10 mouse cellular contexts compared by ENCODE assay signal in genomic region chr10:4593828-4594227, GRCm38 (mm10). TPM values are rescaled to one million over a fixed set of nuclear protein-coding genes. Genes with fewer than 3 reads are reported as not detected.
DNase-seq lines count a peak whose midpoint lies in the region; ATAC-seq and TF ChIP-seq lines count a peak whose summit lies in the region.
"Had no signal": no experiment of that assay in that cellular context is flagged by ENCODE, and none has a peak within 500 bp of the region (broad histone marks: within the 10 kb centered on the region; RNA-seq: fewer than 3 reads in every experiment).

No protein-coding gene starts in this region.

- H3K4me1 ChIP-seq in MEL (ENCODE audit: control insufficient read depth in 1 of 2, insufficient read depth in 2 of 2, low read length in 2 of 2): peaks cover 0 to 3% of the 10 kb centered on the region in 2 experiments; a peak in 1 of 4 replicates
- H3K4me1 ChIP-seq: embryonic facial prominence, embryonic 13.5 days had no signal

- H3K27me3 ChIP-seq in MEL (ENCODE audit: control insufficient read depth in 1 of 2, insufficient read depth in 2 of 2, low read length in 2 of 2): no peaks in the 10 kb centered on the region

- peak; percentile 53 for TF ChIP-seq CTCF in left cerebral cortex, adult 2 months (IDR thresholded peaks at IDR 0.05)
- TF ChIP-seq CTCF in MEL (IDR thresholded peaks at IDR 0.05 in 2 of 3, conservative IDR thresholded peaks at IDR 0.05 in 1 of 3; ENCODE audit: control insufficient read depth in 1 of 3, insufficient read depth in 1 of 3, low read depth in 2 of 3, low read length in 3 of 3, poor library complexity in 1 of 3, severe bottlenecking in 1 of 3): peak in 2 of 3 experiments; percentile 41 to 44; a peak in 4 of 6 replicates

- TF ChIP-seq RAD21 in MEL (IDR thresholded peaks at IDR 0.05; ENCODE audit: low read depth, low read length): peak; percentile 22

- intact Hi-C loops in left cerebral cortex, adult 2 months (cut with DNase I): no loop called here
- intact Hi-C loops in left cerebral cortex, postnatal 36 days (cut with DNase I): no loop called here

- no peak overlapping the region for H3K27ac ChIP-seq in left cerebral cortex, adult 2 months
- H3K27ac ChIP-seq in MEL (ENCODE audit: control insufficient read depth, low read depth, low read length): no peak overlapping the region
- H3K27ac ChIP-seq: embryonic facial prominence, embryonic 13.5 days; hindbrain, embryonic 14.5 days had no signal

- H3K9ac ChIP-seq in MEL (ENCODE audit: control insufficient read depth, low read depth, low read length, poor library complexity, severe bottlenecking): no peak overlapping the region
- H3K9ac ChIP-seq: embryonic facial prominence, embryonic 13.5 days; hindbrain, embryonic 14.5 days had no signal

- 0 out of 2 replicates have a peak, but pooled peaks have one; percentile 63 for ATAC-seq in monocyte, adult 5-6 weeks (replicated peaks; ENCODE audit: insufficient number of reproducible peaks, low FRiP score, low TSS enrichment, poor library complexity, severe bottlenecking)

- no peaks in the 10 kb centered on the region for H3K79me2 ChIP-seq in MEL (ENCODE audit: control insufficient read depth, insufficient read depth, low read length, poor library complexity)

- DNase-seq in left cerebral cortex, adult 2 months (ENCODE audit: extremely low spot score in 1 of 2, low spot score in 2 of 2): no peak
- no peak for DNase-seq in left cerebral cortex, postnatal 36 days (ENCODE audit: low spot score in 2 of 2)
- DNase-seq in CD4-positive, CD25-positive, alpha-beta regulatory T cell, adult 2 months (ENCODE audit: low read depth, low spot score): peak; percentile 57
- DNase-seq in MEL (ENCODE audit: low read depth, low spot score): peak; percentile 34
- no peak for DNase-seq in gastrocnemius, postnatal 10 days
- DNase-seq in ovary, postnatal 10 days (ENCODE audit: low spot score): no peak
- DNase-seq: lung, postnatal 4 days had no signal

- TF ChIP-seq EP300 in MEL (IDR thresholded peaks at IDR 0.05; ENCODE audit: low read depth in 1 of 2, low read length in 2 of 2): no peak

- H3K36me3 ChIP-seq in MEL (ENCODE audit: control insufficient read depth in 1 of 2, insufficient read depth in 2 of 2, low read length in 2 of 2): peaks cover 0 to 2% of the 10 kb centered on the region in 2 experiments; a peak in 1 of 4 replicates
- H3K36me3 ChIP-seq: embryonic facial prominence, embryonic 13.5 days had no signal

- H3K9me3 ChIP-seq in MEL (replicated peaks; ENCODE audit: insufficient read depth, low read length): no peaks in the 10 kb centered on the region

- TF ChIP-seq POLR2A in MEL (IDR thresholded peaks at IDR 0.05; ENCODE audit: control insufficient read depth in 1 of 2, insufficient read depth in 1 of 2, low read depth in 1 of 2, low read length in 2 of 2, poor library complexity in 1 of 2): no peak

- H3K4me3 ChIP-seq in left cerebral cortex, adult 2 months: no peak overlapping the region
- no peak overlapping the region for H3K4me3 ChIP-seq in MEL (ENCODE audit: control insufficient read depth in 1 of 2, insufficient read depth in 1 of 2, low read depth in 2 of 2, low read length in 2 of 2)
- H3K4me3 ChIP-seq: embryonic facial prominence, embryonic 13.5 days had no signal

TF ChIP-seq in MEL, 35 proteins besides CTCF, POLR2A, EP300 and RAD21:
- TF ChIP-seq MYB (IDR thresholded peaks at IDR 0.05; ENCODE audit: low read depth, low read length) (no peak), ZC3H11A (IDR thresholded peaks at IDR 0.05; ENCODE audit: low read depth, low read length) (no peak), SMC3 (IDR thresholded peaks at IDR 0.05; ENCODE audit: low read depth, low read length) (0 out of 2 replicates have a peak, but pooled peaks have one; percentile 20), USF1 (IDR thresholded peaks at IDR 0.05; ENCODE audit: low read depth, low read length) (no peak)

RNA-seq across cellular contexts. Expression of gene Esr1, which starts 17.6 kb away (rescaled TPM):
- total RNA-seq in left cerebral cortex, adult 2 months (2021): 1 to 10 TPM; 2.3 to 3.8 TPM
- total RNA-seq in left cerebral cortex, postnatal 36 days (2021): 1 to 10 TPM; 2.3 to 3.4 TPM
- 0.65 and 0.69 TPM in 2 replicates for total RNA-seq in MEL (2012; rRNA removed)
- under 1 TPM in 1 of 2 experiments, not detected in 1; 0.65 TPM for polyA plus RNA-seq in MEL (2012; ENCODE audit: insufficient read depth in 1 of 2, insufficient read length in 2 of 2, low read depth in 1 of 2, low replicate concordance in 2 of 2, missing spikeins in 1 of 2)
- 1.2 to 3.5 TPM (median 2.3 TPM) in 3 replicates for total RNA-seq in monocyte, adult 5-6 weeks (2017)
- total RNA-seq in gastrocnemius, postnatal 10 days (2021): 10 to 100 TPM; 34.5 to 39.0 TPM

Comparison
In these comparisons a context has a peak if more than half of its experiments do, and no peak if none do; other contexts are left out.
1. DNase-seq: peak in CD4-positive, CD25-positive, alpha-beta regulatory T cell, adult 2 months (single experiment) and MEL (single experiment); none in left cerebral cortex, adult 2 months (0 of 2), left cerebral cortex, postnatal 36 days (0 of 2), gastrocnemius, postnatal 10 days (single experiment) and ovary, postnatal 10 days (single experiment).